Mouse (Mus musculus) sigmoid colon, adult 10 weeks (tissue): Measurements from ENCODE around the gene Tas2r138. TPM values are rescaled to one million over a fixed set of nuclear protein-coding genes. Genes with fewer than 3 reads are reported as not detected.

Experiments used
- polyA plus RNA-seq: library from polyadenylated mRNA; stranded (reverse); fragments of 350-450 nt; fragmentation: Illumina TruSeq; extraction: RNeasy Lipid Tissue Mini Kit (QIAGEN cat#74804); gene quantifications from one replicate; pipeline ENCODE4 v1.2.3, GENCODE M21; 2014; ENCODE audit warnings: low read depth, low replicate concordance

Tas2r138 gene
- not detected for polyA plus RNA-seq

GRCm38 (mm10) chr6:40613260-40613852, at the start of gene Tas2r138:
Gene Tas2r138 (minus strand): TSS chr6:40613310.

DNA sequence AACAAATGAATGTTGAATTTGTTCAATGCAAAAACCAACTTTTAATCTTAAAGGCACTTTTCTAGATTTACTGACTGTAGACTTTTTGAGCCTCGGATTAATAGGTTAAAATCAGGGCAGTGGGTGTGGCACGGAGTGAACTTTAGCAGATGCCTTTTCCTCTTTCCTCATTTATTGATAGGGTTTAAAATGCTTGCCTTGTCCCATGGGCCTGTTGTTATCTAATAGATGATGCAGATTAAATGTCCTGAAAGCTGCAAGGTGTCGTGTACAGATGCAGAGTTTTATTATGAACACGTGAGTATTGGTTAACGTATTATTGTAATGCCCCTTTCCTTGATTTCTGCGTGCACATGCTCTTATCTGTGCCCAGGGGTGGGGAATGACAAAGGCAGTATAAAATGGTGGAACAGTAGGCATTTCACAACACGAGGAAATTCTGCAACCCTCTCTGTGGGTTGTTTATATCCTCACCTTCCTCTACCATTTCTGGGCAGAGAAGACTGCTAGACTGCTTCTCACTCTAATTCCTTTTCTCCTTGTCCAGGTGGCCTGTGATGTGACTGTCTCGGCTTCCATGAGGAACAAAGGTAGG, 15.4 kb upstream of the Tas2r138 start, which contains the start of gene Mgam:
Gene Mgam, plus strand, starts transcription at position 426 of the 595 bp plus-strand sequence.

GRCm38 (mm10) chr6:40585645-40586044, 27.5 kb downstream of the Tas2r138 start, which contains the start of gene Clec5a:
Gene Clec5a (minus strand): TSS chr6:40585821.

GRCm38 (mm10) chr6:40569187-40569586, 43.9 kb downstream of the Tas2r138 start, which contains the start of gene Olfr460:
Gene Olfr460 (plus strand): TSS chr6:40569487.

Other genes with a start within 250 kb of the Tas2r138 start
- 45.0 TPM for gene E330009J07Rik, start 177.2 kb downstream of the Tas2r138 start, polyA plus RNA-seq
- not detected for gene Wee2, start 174.2 kb downstream of the Tas2r138 start, polyA plus RNA-seq
- gene Ssbp1, start 142.0 kb downstream of the Tas2r138 start, polyA plus RNA-seq, result 97.2 TPM
- gene Tas2r137, start 122.1 kb downstream of the Tas2r138 start, polyA plus RNA-seq, result 0.44 TPM
- gene Tas2r108, start 119.8 kb downstream of the Tas2r138 start, polyA plus RNA-seq, result not detected
- not detected for gene Prss37, start 93.8 kb downstream of the Tas2r138 start, polyA plus RNA-seq
- not detected for gene Olfr461, start 58.3 kb downstream of the Tas2r138 start, polyA plus RNA-seq
- not detected for gene Olfr460, start 43.8 kb downstream of the Tas2r138 start, polyA plus RNA-seq
- 6.4 TPM for gene Clec5a, start 27.5 kb downstream of the Tas2r138 start, polyA plus RNA-seq
- gene Mgam, start 15.5 kb upstream of the Tas2r138 start, polyA plus RNA-seq, result 293 TPM